Mouse (Mus musculus) ES-Bruce4 (cell line): Measurements from ENCODE around the gene Myo1e.

Source experiments
- CTCF ChIP-seq: IDR thresholded peaks from one replicate; pipeline ENCODE4 v1.8.1; 2011; ENCODE audit warnings: low read depth, low read length
- POLR2A ChIP-seq: IDR thresholded peaks from one replicate; pipeline ENCODE4 v1.8.1; 2011; ENCODE audit warnings: low read length; ENCODE audit not compliant: insufficient read depth

- TF ChIP-seq POLR2A (no peak), CTCF (no peak)
Measured at GRCm38 (mm10) chr9:70379502-70380467, 172.6 kb downstream of the Myo1e start.
